Mouse (Mus musculus): ENCODE measurements at regions not wholly inside any gene's neighbourhood (a gene's known extent, or its start where the extent isn't known, plus 50 kb on each side); places are given as distances from the start of the nearest gene placed in this dataset.
A peak's percentile ranks its signal among the peaks of the same experiment; 100 is the strongest.

GRCm38 (mm10) chr2:50631786-50632185, 335.2 kb upstream of the Mmadhc start:
- no peak overlapping the region for H3K4me2 ChIP-seq (ENCODE audit: low read depth, low read length, poor library complexity, severe bottlenecking)
- no peak for TF ChIP-seq CTCF (IDR thresholded peaks at IDR 0.05)
- H3K36me3 ChIP-seq (ENCODE audit: insufficient read depth, low read length): no peaks in the 10 kb centered on the region
- ATAC-seq (ENCODE audit: low FRiP score) (no peak), DNase-seq (ENCODE audit: low spot score) (no peak)
- no peaks in the 10 kb centered on the region for H3K27me3 ChIP-seq (ENCODE audit: insufficient read depth, low read length)
- no peak overlapping the region for H3K9ac ChIP-seq (replicated peaks; ENCODE audit: low read length, poor library complexity, severe bottlenecking)
- H3K9me3 ChIP-seq (ENCODE audit: low read length): no peaks in the 10 kb centered on the region
- H3K4me1 ChIP-seq (ENCODE audit: insufficient read depth, low read length): no peaks in the 10 kb centered on the region
- no peak overlapping the region for H3K4me3 ChIP-seq (ENCODE audit: low read depth, low read length)
- H3K27ac ChIP-seq (ENCODE audit: low read depth, low read length): no peak overlapping the region

DNA sequence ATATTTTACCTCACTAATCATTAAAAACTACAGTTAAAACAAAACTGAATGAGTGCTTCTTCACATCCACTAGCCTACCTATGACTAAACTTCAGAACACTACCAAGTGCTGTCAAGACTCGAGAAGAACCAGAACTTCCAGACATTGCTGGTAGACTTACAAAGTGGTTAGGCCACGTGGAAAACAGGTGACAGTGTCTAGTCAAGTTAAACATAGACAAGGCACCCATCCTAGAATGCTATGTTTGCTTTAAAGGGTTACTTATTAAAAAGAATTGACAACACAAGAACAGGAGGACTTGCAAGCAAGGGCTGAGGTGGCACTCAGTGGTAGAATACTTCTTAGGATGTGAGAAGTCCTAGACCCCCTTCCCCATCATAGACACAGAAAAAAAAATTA, 330.9 kb upstream of the Mmadhc start:
- ATAC-seq (ENCODE audit: low FRiP score): no peak
- TF ChIP-seq CTCF (IDR thresholded peaks at IDR 0.05): no peak
- no peaks in the 10 kb centered on the region for H3K9me3 ChIP-seq (ENCODE audit: low read length)
- no peaks in the 10 kb centered on the region for H3K27me3 ChIP-seq (ENCODE audit: insufficient read depth, low read length)
- H3K4me2 ChIP-seq (ENCODE audit: low read depth, low read length, poor library complexity, severe bottlenecking): no peak overlapping the region
- no peaks in the 10 kb centered on the region for H3K36me3 ChIP-seq (ENCODE audit: insufficient read depth, low read length)
- WGBS: 86% methylated on average over 2 of the region's 2 CpGs
- no peak for DNase-seq (ENCODE audit: low spot score)
- no peak overlapping the region for H3K4me3 ChIP-seq (ENCODE audit: low read depth, low read length)
- no peak overlapping the region for H3K9ac ChIP-seq (replicated peaks; ENCODE audit: low read length, poor library complexity, severe bottlenecking)
- no peak overlapping the region for H3K27ac ChIP-seq (ENCODE audit: low read depth, low read length)
- H3K4me1 ChIP-seq (ENCODE audit: insufficient read depth, low read length): no peaks in the 10 kb centered on the region

DNA sequence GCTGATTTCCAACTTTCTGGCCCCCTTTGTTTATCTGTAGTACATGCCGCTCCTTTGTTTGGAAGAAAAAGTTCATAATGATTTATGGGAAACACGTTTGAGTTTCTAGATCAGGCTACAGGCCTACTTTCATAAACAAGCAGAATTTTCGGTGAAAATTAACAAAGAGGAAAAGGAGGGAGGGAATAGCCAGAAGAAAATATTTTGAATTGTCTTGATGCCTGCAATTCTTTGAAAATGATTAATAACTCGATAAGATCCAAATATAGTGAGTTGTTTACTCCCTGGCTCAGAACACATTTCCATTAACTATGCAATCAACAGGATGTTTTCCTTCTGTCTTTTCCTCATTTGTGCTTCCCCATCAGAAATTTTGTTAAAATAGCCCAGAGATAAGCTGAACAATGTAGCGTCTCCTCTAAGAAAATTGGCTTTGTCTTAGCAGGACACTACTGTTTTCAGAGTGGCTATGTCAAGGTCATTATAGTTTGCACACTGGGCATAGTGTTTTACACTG, 328.7 kb upstream of the Mmadhc start:
- Histone ChIP-seq H3K4me1 (ENCODE audit: insufficient read depth, low read length) (no peaks in the 10 kb centered on the region), H3K4me2 (ENCODE audit: low read depth, low read length, poor library complexity, severe bottlenecking) (no peak overlapping the region), H3K27me3 (ENCODE audit: insufficient read depth, low read length) (no peaks in the 10 kb centered on the region), H3K9ac (replicated peaks; ENCODE audit: low read length, poor library complexity, severe bottlenecking) (no peak overlapping the region), H3K36me3 (ENCODE audit: insufficient read depth, low read length) (no peaks in the 10 kb centered on the region), H3K4me3 (ENCODE audit: low read depth, low read length) (no peak overlapping the region), H3K27ac (ENCODE audit: low read depth, low read length) (no peak overlapping the region), H3K9me3 (ENCODE audit: low read length) (no peaks in the 10 kb centered on the region)
- ATAC-seq (ENCODE audit: low FRiP score) (no peak), DNase-seq (ENCODE audit: low spot score) (no peak)
- TF ChIP-seq CTCF (IDR thresholded peaks at IDR 0.05): no peak
- WGBS: 87% methylated on average over 5 of the region's 5 CpGs

DNA sequence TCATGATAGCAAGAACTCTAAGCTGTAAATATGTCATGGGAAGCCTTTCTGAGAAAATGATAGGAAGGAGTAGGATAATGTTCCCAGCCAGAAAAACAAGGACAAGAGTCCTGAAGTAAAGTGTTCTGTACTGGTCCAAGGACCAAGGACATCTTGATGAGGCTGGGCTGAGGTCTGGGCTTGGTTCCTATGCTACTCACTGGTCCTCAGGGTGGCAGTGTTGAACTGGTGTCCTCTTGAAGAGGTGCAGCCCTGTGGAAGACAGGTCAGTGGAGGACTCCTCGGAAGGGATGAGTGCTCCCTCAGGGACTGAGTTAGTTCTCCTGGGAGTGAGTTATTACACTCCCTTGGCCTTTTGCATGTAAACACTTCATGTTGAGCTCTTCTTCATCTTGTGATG, 312.5 kb upstream of the Mmadhc start:
- no peak overlapping the region for H3K4me3 ChIP-seq (ENCODE audit: low read depth, low read length)

DNA sequence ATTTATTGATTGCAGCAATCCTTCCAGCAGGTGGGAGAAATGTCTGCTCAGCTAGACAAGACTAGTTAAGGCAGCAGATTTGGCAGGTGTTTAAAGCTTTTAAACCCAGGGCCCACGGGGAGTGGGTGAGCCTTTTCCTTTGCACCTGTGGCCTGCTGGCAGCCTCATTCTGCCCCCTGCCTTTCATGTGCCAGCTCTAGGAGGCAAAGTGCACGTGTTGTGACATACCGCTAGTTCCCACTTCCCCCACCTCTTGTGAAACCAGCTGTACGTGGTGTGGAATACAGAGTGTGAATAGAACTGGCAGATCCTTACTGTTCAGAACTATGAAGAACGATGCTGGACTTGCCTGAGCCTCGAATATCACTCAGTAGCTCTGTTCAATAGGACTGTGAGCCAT, 292.6 kb upstream of the Mmadhc start:
- H3K9me3 ChIP-seq (ENCODE audit: low read length): no peaks in the 10 kb centered on the region
- H3K4me2 ChIP-seq (ENCODE audit: low read depth, low read length, poor library complexity, severe bottlenecking): no peak overlapping the region
- DNase-seq (ENCODE audit: low spot score): peak; percentile 18
- no peaks in the 10 kb centered on the region for H3K27me3 ChIP-seq (ENCODE audit: insufficient read depth, low read length)
- no peak overlapping the region for H3K27ac ChIP-seq (ENCODE audit: low read depth, low read length)
- no peaks in the 10 kb centered on the region for H3K36me3 ChIP-seq (ENCODE audit: insufficient read depth, low read length)
- no peak overlapping the region for H3K4me3 ChIP-seq (ENCODE audit: low read depth, low read length)
- WGBS: 40% methylated on average over 6 of the region's 6 CpGs
- no peak overlapping the region for H3K9ac ChIP-seq (replicated peaks; ENCODE audit: low read length, poor library complexity, severe bottlenecking)
- no peak for ATAC-seq (ENCODE audit: low FRiP score)
- no peaks in the 10 kb centered on the region for H3K4me1 ChIP-seq (ENCODE audit: insufficient read depth, low read length)
- TF ChIP-seq CTCF (IDR thresholded peaks at IDR 0.05): peak; percentile 32

More for the DNA sequence above, 312.5 kb upstream of the Mmadhc start:
- DNase-seq (ENCODE audit: low spot score): no peak
- TF ChIP-seq CTCF (IDR thresholded peaks at IDR 0.05): peak; percentile 44
- WGBS: 67% methylated on average over 1 of the region's 1 CpGs
- Histone ChIP-seq H3K4me2 (ENCODE audit: low read depth, low read length, poor library complexity, severe bottlenecking) (no peak overlapping the region), H3K9ac (replicated peaks; ENCODE audit: low read length, poor library complexity, severe bottlenecking) (no peak overlapping the region), H3K9me3 (ENCODE audit: low read length) (no peaks in the 10 kb centered on the region), H3K27ac (ENCODE audit: low read depth, low read length) (no peak overlapping the region), H3K27me3 (ENCODE audit: insufficient read depth, low read length) (no peaks in the 10 kb centered on the region), H3K36me3 (ENCODE audit: insufficient read depth, low read length) (no peaks in the 10 kb centered on the region), H3K4me1 (ENCODE audit: insufficient read depth, low read length) (no peaks in the 10 kb centered on the region)
- ATAC-seq (ENCODE audit: low FRiP score): no peak

DNA sequence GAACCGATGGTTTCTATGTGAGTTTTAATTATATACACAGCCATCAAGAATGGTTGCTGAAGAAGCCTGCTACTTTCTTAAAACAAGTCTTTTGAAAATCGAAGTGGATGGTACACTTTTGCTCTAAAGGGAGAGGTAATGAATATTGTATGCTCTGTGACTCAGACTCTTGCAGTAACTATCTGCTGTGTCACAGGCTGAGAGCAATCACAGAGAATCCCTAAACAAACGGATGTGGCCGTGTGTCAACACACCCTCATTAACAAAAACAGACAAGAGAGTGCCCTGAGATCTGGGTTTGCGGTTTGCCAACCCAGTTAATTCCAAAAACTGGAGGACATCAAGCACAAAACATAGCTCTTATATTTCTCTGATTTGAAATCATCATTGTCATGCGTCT, 292.1 kb upstream of the Mmadhc start:
- Histone ChIP-seq H3K4me3 (ENCODE audit: low read depth, low read length) (no peak overlapping the region), H3K4me2 (ENCODE audit: low read depth, low read length, poor library complexity, severe bottlenecking) (no peak overlapping the region), H3K27me3 (ENCODE audit: insufficient read depth, low read length) (no peaks in the 10 kb centered on the region), H3K4me1 (ENCODE audit: insufficient read depth, low read length) (no peaks in the 10 kb centered on the region), H3K27ac (ENCODE audit: low read depth, low read length) (no peak overlapping the region), H3K36me3 (ENCODE audit: insufficient read depth, low read length) (no peaks in the 10 kb centered on the region), H3K9me3 (ENCODE audit: low read length) (no peaks in the 10 kb centered on the region), H3K9ac (replicated peaks; ENCODE audit: low read length, poor library complexity, severe bottlenecking) (no peak overlapping the region)
- no peak for DNase-seq (ENCODE audit: low spot score)
- ATAC-seq (ENCODE audit: low FRiP score): no peak
- no peak for TF ChIP-seq CTCF (IDR thresholded peaks at IDR 0.05)
- 53% methylated on average over 6 of the region's 6 CpGs for WGBS

All from midbrain, postnatal 0 days (tissue).